Mouse (Mus musculus): Measurements from ENCODE around the gene Taf4. TPM values are rescaled to one million over a fixed set of nuclear protein-coding genes. Genes with fewer than 3 reads are reported as not detected.

The Taf4 gene
- total RNA-seq, 4 experiments from 2014 or later, result 16.8 to 22.8 (median 19.6) TPM

DNA sequence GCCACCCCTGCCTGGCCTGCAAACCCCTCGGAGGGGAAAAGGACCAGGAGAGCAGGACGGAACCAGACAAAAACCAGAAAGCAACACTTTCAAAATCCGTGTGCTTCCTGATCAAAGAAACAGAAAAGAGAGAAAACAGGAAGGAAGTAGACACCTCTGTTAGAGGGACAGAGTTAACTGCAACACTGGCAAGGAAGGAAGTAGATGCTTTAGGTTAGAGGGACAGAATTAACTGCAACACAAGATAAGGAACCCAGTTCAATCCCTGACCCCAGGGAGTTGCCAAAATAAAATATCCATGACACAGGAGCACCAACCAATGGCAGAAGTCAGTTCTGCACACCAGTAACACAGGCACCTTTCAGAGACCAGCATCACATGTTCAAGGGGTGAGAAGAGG, 42.3 kb downstream of the Taf4 start:
- no peak for DNase-seq

DNA sequence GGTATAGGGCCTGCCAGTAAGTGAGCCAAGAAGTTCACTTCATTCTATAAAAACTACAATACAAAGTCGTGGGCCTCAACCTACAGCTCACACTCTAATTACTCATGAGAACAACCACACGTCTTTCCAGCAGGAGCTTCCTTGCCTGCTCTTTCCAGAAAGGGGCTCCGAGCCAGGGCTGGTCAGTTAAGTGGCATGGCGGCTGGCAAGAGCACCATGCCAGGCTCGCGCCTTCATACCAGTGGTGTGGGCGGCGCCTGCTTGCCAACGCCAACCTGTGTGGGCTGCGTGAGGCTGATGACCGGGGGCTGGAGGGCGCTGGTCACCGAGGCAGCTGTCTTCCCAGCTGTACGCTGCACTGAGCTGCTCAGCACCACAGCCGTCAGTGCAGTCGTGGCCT, 44.7 kb downstream of the Taf4 start:
- DNase-seq, result no peak

DNA sequence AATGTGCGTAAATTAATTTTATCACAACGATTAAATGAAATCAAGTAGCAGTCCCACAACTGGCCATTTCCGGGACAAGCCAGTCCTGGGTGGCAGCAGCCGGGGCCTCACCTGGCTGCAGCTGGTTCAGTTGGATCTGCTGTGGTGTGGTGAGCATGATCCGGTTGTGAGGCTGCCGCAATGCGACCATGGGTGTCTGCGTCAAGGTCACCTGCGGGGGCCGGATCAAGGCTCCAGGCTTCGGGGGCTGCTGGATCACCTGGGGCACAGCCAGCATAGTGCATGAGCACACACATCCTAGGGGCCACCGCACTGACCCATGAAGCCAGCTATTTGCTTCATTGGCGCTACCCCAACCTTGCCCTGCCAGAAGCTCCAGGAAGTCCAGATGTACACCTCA, 47.3 kb downstream of the Taf4 start:
- DNase-seq, result no peak

DNA sequence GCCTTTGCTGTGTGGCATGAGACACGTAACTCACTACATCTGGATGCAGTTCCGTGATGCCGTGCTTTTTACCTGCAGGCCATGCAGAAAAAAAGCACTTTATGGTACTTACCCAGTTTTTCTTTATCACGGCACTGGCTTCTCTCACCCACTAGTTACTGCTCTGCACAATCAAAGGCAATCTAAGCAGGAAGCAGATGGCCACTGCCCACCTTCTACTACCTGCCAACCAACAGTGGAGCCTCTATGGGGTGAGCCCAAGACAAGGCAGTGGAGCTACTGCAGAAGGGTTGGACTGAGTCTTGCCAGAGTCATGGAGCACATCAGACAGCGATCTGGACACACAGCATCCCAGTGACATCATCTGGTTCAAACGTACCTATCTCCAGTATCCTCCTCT, 52.4 kb downstream of the Taf4 start:
- no peak for DNase-seq

DNA sequence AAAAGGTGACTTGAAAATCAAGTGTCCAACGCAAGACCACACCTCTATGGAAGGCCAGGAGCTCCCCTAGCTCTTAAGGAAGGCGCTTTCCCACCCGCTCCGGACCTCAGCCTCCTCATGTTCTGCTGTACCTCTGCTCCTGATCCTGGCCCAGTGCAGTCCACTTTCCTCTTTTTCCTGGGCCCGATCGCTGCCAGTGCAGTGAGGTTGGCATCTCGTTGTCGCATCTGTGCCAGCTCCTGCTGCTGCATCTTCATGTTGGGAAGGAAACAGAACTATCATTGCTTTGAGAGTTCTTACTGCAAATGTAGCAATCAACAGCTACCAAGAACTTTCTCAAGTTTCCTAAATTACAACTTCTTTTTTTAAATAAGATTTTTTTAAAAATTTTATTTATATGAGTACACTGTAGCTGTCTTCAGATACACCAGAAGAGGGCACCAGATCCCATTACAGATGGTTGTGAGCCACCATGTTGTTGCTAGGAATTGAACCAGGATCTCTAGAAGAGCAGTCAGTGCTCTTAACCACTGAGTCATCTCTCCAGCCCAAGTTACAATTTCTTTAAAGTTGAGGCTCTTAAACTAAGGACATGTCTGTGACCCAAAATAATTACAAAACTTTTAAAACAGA, 55.3 kb downstream of the Taf4 start:
- no peak for DNase-seq

DNA sequence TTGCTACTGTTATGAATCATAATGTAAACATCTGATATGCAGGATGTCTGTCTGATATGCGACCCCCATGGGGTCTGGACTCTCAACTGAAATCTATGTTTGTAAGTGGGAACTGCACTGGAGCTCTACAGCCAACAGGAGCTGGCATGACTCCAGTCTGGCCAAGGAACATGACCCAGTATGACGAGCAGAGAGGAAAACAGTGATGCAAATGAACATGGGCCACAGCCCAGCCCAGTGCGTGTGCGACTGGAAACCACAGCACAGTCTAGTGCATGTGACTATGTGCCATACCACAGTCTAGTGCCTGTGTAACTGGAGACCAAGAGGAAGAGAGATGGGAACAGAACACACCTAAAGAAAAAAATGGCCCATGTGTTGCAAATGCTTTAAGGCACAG, 56.4 kb downstream of the Taf4 start:
- no peak for DNase-seq

DNA sequence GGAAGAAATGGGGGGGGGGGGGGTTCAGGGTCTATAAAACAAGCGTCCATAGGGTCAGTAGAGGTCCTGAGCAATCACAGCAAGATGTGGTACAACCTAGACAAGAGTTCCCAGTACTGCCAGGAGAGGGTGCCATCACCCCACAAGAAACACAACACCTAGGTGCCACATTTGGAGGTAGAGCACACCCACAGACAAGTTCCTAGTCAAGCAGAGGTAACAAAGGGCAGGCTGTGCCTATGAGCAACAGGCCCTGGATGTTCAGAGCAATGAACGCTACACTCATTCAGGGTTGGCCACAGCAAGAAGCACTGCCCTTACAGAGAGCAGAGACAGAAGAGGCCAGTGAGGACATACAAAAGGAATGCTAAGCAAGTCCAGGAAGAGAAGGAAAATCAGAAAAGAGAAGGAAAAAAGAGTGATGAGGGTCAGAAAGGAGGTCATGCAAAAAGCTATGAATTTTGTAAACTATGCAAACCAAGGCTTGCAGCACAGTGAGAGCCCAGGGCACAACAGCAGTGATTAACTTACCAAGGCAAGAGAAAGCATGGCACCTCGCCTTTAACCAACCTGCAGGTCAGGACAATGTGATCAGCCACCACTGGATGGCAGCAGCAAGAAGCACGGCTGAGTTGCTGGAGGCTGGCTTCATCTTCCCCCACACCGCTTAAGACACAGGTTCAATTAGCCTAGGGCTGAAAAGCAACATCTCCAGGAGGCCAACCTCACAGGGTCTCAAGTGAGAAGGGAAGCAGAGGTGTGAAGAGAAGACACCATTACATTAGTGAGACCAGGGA, 59.4 kb downstream of the Taf4 start:
- DNase-seq, result peak; percentile 65

DNA sequence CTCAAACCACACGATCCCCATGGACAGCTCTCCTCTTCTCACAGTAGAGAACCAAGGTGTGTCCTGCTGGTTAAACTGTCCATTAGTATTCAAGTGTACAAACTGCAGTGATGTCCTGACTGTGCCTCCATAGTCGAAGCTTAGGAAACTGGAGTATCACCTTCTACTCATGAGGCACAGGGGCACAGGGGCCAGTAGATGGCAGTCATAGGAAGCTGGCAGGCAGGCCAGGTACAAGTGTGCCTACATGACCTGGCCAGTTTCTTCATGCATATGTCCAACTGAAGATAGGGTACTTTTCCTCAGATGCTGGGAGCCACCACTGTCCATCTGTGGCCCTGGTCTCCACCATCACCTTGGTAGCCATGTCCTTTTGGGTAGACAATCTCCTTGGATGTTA, 62.2 kb downstream of the Taf4 start:
- no peak for DNase-seq

DNA sequence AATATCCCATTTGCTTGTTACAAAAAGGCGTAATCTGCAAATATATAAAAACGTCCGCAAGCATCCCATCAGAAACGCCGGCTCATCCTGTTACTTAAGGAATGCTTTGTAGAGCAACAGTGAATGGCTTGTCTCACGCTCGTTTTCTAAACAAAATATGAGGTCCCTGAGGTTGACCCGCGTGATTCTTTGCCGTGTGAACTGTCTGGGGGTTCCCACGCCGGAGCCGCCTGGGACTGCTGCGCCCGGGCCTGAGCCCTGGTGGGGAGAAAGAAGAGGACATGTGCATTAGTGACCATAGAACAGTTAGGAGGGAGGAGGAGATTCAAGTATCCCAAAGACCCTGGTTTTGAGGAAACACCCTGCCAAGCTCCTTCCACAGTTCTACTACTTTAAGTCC, 63.1 kb downstream of the Taf4 start:
- DNase-seq, result no peak

DNA sequence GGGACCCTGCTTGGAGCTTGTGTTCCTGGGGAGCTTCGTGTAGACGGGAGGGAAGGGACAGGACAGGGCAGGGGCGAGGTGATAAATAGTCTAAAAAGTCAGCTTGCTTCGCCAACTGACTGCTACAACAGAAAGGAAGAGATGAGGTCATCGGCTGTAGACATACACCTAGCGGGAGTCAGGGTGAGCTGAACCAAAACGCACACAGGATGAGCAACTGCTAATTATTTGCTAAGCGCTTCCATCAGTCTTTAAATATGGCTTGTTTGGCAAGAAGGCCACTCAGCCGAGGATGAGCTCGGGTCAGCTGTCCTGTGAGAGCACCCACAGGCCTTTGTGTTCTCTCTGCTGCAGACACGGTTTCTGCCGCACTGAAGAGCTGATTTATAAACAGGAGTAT, 63.5 kb downstream of the Taf4 start:
- DNase-seq, result no peak

DNA sequence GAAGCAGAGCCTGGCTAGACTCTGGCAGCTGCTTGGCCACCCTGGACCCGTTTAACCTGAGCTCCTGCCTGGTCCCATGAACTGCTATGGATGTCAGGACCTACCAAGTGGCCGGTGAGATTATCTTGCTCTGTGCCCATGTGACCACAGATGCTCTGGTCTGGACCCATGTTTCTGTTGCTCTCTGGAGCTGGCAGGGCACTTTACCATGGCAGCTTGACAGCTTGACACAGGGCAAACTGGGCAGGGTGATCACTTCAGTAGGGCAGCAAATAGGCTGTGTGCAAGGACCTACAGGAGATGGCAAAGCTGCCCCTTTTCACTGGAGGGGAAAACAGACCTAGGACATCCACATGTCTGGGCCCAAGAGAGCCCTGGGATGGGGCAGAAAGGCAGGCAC, 79.5 kb downstream of the Taf4 start:
- DNase-seq, result no peak

DNA sequence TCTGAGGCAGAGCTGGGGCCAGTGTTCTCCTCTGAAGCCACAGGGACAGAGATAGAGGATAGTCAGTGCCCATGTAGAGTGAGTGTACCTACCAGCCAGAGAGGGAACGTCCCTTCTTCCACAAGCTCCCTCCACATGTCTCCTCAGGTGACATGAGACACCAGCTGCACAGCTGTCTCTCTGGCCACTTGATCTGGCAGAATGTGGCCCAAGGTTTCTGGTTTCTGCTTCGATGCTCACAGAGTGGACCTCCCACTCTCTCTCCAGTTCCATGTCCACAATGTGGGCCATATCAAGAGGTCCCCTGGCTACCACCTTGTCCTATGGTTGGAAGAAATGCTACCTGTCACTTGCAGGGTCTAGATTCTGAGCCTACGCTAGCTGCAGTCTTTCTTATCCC, 85.4 kb downstream of the Taf4 start:
- no peak for DNase-seq

DNA sequence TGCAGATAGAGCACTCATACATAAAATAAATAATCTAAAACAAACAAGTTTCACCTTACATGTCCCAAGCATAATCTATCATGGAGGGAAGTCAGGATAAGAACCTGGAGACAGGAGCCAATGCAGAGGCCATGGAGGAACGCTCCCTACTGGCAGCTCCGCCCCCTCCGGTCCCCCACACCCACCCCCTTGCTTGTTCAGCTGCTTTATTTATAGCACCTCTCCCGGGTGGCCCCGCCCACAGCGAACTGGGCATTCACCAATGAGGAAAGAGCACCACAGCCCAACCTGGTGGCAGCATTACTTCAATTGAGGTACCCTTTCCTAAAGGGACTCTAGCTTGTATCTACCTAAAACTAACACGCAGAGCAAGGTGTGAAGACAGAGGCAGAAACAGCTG, 91.9 kb downstream of the Taf4 start:
- DNase-seq, result no peak

DNA sequence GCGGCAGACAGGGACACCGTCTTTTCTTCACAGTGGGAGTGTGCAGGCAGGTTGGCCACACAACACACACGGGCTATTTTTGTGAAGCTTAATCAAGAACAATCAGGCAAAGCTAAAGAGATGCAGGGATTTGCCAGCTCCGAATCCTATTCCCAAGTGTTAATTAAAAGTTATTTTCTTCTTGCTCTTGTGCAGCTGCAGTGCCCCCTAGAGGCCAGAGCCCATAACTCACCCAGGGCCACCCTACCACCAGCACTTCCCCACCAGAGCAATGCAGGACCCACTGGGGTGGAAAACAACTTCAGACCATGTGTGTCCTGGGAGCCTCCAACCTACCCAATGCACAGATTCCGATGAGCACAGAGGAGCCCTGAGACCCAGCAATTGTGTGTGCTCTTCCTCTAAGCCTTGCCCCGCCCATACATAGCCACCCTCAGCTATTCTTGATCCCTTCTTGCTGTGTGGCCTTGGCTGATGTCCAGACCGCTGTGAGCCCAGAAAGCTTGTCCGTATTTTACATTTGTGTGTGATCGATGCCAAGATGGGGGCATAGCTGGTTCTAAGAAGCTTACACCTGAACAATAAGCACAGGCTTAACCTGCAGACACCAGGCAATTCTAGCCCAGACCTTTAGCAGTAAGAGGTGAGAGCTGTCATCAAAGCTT, 98.8 kb downstream of the Taf4 start:
- DNase-seq, result peak; percentile 17

DNA sequence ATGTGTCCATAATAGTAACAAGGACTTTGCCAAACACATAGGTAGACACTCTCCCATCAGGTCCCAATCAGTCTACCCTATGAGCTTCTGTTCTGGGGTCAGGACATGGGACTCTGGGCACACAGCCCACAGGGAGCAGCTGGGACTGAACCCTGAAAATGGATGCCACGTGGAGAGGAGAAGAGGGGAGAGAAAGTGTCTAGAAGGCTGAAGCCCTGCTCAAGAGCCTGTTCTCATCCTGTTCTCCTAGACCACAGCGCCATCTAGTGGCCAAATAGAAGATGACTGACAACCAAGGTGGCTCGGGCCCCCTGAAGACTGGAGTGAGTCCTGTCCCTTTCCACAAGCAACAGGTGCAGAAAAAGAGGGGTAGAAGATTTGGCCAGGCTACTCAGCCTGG, 101.3 kb downstream of the Taf4 start:
- peak; percentile 23 for DNase-seq

DNA sequence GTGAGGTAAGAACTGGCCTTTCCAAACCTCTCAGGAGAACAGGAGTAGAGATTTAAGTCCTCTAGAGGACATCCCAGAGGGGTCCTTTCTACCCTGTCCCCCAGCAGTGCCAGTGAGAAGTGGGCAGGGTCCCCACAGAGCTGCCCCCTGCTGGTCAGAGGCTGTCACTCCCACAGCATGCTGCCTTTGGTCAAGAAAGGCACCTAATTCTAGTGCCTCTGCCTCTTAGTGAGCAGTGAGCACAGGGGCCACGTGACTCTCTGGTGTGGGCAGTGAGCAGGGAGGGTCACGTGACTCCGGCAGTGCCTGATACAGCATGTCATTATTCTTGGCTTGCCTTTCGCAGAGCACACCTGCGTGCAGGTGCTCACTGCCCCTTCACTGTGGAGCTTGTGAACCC, 103.1 kb downstream of the Taf4 start:
- DNase-seq, result no peak

DNA sequence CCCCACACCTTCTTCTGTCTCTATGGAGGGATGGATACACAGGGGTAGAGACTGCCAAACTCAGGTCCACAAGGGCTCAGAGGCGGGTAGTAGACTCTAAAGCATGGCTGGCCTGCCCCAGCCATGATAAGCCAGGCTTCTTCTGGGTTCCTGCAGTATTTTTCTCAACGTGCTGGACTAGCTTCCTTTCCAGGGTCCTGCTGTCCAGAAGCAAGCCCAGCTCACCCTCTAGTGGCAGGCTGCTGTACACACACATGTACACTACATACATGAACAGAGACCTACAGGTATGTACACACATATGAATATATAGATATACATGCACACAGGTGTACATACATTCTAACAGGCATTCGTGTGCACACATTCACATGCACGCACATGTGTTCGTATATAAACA, 103.7 kb downstream of the Taf4 start:
- no peak for DNase-seq

DNA sequence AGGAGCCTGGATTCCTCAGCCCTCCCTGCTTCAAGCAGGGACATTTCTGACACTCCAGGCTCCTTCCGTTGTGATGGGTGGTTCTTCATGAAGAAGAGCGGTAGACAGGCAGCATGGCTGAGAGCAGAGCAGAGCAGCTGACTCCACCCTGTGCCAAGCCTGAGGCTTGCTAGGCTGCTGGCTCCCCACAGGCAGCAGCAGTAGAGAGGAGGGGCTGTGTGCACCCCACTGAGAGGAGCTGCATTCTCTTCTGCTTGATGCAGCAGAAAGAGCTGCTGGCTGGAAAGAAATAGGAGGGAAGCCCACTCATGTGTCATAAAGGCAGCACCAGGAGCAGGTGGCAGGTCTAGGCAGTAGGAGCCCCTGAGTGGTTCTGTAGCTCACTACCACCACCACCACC, 106.6 kb downstream of the Taf4 start:
- no peak for DNase-seq

DNA sequence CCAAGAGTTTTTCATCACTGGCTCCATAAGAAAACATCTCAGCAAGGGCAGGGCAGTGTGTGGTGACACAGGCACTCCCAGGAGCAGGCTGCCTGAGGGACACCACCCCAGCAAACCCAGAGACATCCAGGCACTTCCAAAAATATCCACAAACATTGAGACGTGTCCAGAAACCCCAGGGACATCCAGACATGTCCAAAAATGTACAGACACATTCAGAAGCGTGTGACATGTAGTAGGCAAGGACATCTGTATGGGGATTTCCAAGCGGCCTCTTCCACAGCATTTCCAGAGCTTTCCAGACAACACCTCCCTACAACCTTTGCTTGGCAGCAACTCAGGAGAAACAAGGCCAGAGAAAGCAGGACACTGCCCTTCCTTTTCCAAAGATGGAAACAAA, 108.8 kb downstream of the Taf4 start:
- no peak for DNase-seq

DNA sequence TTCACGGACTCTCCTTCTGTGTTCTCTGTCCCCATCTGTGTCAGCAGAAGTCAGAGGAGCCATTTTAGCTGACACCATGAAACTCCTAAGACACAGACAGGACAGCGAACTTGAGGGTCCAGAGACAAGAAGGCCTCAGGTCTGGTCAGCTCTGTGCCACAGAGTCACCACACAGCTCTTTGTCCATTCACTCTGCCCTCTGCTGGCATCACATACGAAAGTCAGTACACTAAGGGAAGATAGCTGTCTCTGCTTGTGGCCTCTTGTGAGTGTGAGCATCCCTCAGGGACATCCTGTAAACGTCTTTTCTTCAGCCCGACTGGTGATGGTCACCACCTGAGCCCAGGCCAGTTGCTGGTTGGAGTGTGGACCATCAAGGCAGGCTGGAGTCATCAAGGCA, 111.3 kb downstream of the Taf4 start:
- DNase-seq, result no peak

DNA sequence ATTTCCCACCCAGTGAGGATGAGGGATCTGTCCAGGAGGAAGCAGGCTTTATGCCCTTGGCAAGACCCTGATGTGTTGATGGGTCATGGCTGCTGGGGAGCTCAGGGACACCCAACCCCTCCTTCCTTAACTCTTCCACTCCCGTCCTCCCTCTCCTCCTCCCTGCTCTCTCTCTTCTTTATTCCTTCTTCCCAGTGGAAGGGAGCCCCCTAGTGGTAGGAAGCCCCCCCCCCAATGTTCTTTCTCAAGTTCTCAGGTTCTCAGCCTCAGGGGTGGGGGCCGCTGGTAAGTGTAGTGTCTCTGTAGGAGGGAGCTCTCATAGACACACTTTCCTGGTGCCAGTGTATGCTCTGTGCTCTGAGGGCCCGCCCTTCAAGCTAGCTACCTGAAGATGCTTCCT, 113.2 kb downstream of the Taf4 start:
- DNase-seq, result no peak

DNA sequence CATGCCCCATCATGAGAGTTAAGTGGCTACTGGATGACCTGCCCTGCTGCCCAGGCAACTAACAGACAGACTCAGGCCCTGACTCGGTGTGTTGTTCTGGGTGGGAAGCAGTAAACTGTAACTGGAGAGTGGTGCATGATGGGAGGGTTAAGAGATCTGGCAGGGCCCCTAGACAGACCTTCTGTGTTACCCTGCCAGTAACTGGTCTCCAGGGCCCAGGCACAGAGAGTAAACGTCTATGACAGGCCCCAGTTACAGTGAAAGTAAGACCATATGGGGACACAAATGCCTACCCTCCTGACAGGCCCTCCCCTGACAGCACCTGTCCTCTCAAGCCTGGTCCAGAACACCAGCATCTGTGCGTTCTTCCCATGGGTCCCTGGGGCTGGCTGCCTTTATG, 113.8 kb downstream of the Taf4 start:
- no peak for DNase-seq
